Mouse (Mus musculus): ENCODE data around the gene Strbp.
"Not testable (repeated sequence)": the region's sequence is repeated elsewhere in the genome, so short reads cannot be mapped to it uniquely, and the experiment has no call there.

Strbp gene

DNA sequence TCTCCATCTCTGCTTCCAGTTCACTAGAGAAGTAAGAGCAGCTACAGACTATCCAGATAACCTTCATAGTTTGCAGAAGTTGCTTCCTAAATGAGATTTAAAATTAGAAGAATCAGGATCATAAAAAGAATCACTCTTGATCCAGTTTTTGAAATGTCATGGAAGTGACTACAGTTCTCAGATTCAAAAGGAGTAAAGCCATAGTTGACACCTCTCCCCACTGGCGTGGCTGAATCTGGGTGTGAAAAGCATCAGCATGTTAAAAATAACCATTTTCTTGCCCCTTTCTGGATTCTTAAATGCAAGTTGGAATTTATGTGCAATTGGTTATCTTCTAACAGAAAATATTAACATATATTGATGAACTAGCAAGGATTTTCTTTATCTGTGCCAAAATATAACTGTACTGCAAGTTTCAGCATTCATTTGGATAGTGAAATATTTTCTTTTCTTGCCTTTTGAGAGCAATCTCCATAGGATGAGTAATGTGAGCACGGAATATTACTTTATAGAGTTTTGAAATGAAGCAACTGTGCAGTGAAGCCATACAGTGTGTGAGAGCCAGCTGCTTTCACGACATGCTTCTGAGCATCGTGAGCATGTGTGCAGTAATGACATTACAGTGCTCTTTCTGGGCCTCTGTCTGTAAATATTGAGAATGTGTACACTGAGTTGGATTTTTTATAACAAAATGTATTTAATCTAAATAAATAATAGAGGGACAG lies 184.9 kb downstream of the Strbp start:
- DNase-seq = no peak

DNA sequence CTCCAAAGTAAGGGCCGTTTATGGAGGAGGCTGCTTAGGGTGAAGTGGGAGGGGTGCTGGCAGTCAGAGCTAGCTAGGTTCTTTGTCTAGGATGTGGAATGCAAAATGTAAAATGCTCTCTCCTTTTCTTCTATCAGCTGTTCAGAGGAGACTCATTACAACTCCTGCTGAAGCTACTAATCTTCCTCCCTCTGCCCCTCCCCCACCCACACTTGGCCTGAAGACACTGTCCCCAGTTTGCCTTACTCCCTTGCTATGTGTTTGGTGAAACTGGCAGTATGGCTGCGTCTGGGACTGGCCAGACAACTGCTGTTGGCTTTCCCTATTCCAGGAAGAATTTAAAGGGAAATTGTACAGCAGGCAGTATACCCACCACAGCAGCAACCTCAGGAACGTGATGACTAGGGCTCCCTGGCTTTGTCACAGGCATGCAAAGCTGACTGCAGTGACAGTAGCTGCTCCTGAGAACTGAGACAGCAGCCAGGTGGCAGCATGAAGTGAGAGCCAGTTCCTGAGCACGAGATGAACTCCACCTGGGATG lies 186.7 kb downstream of the Strbp start:
- no peak for DNase-seq

DNA sequence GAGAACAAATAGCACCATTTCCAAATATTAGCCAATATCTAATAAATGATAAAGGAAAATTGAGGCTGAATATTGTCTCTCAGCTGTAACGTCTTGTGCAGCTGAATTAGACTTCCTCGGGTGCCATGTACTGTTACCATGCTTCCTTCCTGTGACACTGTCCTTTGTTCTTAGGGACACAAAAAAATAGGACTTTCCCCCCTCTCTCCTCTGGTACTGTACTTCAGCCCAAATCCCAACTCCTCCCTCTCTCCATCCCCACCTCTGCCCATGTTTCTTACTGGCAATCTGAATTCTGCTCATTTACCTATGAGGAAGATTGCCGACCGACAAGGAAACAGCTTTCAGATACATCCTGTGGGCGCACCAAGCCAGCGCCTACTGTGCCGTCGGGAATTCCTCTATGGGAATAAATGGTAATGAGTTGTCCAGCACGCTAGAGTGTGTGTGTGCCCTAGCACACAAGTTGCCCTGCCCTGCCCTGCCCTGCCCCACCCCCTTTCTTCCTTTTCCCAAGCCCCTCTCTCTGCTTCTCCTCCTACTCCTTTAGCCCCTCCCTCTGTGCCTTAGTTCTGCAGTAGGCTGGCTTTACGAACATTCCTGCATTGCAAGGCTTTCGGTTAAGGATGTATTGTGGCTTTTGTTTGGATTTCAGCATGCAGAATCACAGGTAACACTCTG lies 187.5 kb downstream of the Strbp start, which contains the start of gene Gpr21:
Gpr21 (plus strand) TSS at position 303 of the 681 bp plus-strand sequence.
- DNase-seq = no peak

DNA sequence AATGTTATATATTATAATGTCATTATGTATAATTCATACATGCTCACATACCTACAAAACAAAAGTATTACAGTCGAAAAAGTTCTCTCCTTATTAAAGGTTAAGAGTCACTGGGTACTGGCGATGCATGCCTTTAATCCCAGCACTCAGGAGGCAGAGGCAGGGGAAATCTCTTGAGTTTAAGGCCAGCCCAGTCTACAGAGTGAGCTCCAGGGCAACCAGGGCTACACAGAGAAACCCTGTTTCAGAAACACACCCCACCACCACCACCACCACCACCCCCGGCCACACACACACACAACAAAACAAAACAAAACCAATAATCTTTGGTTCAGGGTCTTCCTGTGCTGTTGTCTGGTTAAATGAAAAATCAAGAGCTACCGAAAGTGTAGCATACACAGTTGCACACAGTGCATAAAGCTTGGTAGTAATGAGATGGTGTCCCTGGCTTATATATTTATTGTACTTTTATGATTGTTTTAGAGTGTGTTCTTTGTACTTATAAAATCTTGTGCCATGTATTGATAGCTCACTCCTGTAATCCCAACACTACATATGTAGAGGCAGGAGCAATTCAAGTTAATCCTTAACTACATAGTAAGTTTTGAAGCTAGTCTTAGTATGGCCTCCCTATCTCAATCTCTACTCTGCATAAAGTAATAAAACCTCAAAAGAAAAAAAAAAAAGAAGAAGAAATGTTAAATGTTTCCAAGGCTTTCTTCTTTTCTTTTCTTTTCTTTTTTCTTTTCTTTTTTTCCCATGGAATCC lies 192.3 kb downstream of the Strbp start:
- no peak for DNase-seq

DNA sequence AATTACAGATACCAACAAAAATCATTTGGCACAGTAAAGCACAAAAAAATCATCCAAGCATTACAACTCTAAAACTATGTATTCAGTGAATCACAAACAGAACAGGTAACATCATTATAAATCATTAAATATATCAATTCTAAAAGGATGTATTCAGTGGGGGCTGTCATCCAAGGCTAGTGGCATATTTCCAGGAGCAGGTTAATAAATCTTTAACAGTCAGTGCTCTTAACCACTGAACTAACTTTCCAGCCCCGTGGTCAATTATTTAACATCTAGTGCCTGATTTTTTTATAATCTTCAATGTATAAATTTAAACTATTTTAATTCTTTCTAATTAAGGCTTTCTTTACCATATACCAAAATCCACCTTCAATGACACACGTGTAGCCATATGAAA lies 197.8 kb downstream of the Strbp start:
- not testable (repeated sequence) for DNase-seq

DNA sequence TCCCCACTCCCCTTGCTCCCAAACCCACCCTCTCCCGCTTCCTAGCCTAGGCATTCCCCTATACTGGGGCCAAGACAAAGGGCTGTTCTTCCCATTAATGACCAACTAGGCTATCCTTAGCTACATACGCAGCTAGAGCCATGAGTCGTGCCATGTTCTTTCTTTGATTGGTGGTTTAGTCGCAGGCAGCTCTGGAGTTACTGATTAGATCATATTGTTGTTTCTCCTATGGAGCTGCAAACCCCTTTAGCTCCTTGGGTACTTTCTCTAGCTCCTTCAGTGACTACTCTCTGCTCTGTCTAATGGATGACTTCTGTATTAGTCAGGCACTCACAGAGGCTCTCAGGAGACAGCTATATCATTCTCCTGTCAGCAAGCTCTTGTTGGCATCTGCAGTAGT lies 206.3 kb downstream of the Strbp start:
- DNase-seq = no peak

DNA sequence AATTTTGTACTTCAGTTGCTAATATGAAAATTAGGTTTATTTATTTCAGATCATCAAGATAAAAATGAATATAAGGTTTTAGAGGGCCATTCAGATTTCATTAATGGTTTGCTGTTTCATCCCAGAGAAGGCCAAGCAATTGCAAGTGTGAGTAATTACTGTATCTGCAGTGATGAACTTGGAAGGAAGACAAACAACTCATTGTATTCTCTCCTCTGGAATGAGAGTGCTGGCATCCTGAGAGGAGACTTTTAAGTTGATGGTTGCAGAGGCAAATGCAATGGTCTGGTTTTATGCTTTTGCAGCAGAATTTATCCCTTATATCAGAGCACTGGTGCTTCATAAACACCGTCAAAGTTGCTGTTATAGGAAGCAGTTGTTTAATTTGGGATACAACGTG lies 214.7 kb downstream of the Strbp start:
- no peak for DNase-seq

DNA sequence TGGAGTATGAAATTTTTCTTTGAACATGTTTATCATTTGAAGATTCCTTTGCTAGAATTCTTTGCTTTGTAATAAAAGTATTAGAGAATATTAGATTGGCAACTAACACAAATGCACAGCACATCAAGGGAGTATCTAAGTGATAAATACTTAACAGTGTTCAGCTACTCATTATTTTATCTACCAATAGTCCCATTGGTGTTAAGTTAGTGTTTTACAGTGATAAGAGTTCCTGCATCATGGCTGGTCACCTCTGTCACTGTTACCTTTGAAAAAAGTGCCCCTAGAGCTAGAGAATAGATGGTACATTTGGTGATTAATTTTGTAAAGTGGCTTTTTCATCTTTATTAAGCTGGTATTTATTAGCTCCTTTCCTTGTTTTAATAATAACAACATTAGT lies 217.3 kb downstream of the Strbp start:
- no peak for DNase-seq

DNA sequence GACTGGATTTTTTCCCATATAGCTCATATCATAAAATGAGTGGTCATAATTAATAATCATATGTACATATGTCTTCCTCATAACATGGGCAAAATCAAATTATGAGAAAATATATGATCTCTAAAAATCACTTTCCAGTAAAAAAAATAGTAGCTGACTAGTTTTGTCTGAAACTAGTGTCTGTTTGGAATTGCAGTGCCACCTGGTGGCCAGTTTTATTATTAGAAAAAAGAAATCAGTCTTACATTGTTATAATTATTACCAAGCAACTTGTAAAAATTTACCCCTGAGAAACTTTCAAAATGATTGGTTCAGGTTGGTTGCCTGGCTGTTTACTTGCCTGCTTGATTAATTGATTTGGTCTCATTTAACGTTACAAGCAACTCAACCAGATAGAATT lies 218.3 kb downstream of the Strbp start:
- DNase-seq = peak; percentile 13

DNA sequence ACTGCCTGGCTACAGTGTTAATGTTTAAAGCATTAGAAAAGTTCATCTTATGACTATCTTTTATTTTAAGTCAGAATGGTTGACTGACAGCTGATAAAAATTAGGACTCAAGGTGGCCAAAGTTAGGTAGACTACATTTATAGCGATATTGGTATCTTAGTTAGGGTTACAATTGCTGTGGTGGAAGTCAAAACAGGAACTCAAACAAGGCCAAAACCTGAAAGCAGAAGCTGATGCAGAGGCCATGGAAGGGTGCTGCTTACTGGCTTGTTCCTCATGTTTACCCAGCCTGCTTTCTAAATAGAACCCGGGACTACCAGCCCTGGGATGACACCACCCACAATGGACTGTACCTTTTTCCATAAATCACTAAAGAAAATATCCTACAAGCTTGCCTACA lies 219.5 kb downstream of the Strbp start:
- DNase-seq = no peak

DNA sequence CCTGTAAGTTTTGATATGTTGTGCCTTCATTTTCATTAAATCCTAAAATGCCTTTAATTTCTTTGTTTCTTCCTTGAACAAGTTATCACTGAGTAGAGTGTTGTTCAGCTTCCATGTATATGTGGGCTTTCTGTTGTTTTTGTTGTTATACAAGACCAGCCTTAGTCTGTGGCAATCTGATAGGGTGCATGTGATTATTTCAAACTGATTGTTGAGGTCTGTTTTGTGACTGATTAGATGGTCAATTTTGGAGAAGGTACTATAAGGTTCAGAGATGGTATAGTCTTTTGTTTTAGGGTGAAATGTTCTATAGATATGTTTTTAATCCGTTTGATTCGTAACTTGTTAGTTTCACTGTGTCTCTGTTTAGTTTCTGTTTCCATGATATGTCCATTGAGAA lies 223.6 kb downstream of the Strbp start:
- DNase-seq = no peak

DNA sequence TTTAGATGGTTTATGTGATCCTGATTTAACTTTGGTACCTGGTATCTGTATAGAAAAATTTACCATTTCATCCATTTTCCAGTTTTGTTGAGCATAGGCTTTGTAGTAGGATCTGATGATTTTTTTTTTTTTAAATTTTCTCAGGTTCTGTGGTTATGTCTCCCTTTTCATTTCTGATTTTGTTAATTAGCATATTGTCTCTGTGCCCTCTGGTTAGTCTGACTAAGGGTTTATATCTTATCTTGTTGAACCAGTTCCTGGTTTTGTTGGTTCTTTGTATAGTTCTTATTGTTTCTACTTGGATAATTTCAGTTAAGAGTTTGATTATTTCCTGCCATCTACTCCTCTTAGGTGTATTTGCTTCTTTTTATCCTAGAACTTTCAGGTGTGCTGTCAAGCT lies 224.1 kb downstream of the Strbp start:
- no peak for DNase-seq

DNA sequence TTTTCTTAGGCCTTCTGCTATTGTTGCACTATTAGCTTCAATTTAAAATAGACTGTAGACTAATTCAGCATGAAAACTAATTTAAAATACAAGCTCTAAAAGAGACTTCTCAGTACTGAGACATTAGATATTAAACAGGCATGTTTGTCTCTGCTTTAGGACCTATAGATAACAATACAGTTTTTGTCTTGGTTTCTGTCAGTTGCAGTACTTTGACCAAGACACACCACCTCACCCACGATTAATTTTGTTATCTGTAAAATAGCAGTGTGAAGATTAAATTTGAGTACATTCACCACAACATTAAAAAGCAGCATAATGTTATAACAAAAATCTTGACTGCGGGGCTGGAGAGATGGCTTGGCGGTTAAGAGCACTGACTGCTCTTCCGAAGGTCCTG lies 237.4 kb downstream of the Strbp start:
- DNase-seq = no peak

DNA sequence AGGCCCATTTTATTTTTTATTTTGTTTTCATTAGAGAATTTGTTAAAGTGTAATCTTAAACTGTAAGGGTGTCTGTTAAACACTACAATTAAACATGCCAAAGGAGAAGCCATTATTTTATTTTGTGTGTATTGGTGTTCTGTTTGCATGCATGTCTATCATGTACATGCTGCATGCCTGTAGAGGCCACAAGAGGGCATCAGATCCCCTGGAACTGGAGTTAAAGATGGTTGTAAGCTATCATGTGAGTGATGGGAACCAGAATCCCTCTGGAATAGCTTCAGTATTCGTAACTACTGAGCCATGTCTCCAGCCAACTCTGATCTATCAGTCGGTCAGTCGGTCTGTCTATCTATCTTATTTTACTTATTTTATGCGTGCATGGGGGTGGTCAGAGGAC lies 243.0 kb downstream of the Strbp start:
- DNase-seq = no peak

DNA sequence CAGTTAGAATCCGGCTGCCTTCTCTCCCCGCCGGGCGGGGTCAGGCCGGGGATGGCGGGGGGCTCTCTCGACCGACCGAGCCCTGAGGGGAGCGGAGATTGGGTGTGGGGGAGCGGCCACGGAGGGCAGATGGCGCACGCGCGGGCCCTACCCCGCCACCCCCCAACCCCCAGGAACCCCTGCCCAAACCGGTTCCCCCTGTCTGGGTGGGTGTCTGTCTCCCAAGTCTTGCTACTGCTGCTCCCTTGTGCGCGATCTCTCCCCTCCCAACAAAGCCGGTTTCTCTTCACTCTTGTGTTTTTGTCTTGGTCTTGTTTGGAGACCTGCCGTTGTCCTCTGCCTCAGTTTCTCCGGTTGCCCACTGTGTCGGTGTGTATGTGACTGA lies 251.3 kb downstream of the Strbp start:
- no peak for DNase-seq

DNA sequence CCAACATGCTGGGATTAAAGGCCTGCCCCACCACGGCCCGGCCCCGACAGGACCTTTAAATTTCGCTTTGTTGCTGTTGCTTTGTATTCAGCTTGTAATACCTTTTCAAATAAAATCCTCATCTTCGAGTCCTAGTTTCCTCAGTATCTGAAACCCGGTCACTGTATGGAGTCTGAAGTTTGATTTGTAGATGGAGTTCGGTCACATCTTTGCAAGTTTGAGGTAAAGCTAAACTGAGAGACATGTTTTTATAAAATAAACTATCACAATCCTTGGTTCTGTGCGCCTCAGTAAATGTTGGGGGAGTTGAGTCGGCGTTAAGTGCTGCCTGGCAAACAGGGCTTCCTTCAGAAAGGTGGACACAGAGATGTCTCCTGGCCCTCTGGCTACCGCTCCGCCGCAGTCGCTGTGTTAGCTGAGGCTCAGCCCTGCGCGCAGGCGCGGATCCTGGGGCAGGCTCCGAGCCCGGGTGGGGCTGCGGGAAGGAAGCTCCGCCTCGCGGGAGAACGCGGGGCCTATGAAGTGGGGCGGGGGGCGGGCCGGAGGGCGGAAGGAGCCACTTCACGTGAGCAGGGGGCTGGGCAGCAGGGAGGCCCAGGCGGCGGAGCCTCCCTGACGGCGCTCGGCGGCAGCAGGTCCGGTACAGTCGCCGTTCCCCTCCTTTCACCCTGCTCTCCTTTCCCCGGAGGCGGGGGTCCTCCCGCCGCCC lies 251.8 kb downstream of the Strbp start:
- peak; percentile 93 for DNase-seq

DNA sequence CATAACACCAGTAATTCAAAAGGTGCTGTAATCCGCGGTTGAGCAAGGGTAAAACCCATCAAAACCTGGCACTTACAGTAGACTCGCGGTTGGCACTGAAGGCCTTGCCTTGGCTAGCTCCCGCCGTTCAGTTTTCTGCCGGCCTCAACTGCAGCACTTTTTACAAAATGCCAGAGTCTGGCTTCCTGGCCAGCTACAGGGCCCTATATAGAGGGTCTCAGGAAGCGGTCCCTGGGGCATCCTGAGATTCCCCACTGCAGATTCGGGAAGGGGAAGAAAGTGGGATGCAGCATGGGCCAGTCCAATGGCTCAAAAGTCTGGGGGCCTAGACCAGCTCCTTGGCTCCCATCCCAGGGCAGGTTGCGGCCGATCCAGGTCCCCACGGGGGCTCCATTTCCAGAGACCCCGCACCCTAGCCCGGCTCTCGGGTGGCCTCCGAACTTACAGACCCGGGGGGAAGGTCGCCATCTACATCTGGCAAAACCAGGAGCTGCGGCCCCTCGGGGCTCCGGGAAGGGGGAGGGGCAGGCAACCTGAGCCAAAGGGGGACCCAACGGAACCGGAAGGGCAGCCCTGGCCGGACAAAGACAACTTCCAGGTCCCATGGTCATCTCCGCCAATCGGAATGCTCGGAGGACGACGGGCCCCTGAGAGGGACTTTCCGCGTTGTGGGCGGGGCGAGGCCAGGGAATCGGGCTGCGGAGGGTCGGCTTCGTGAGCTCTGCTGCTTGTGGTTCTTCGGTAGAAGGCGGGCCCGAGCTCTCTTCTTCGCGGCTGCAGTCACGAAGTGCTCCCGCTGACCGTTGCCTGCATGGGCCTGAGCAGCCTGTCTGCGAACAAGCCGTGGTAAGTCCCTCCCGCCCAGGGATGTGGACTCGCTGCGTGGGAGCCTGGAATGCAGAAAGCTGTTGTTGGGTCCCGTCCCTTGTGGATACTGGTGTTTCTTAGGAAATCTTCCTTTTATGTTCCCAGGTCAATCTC lies 260.8 kb downstream of the Strbp start, which contains the start of the genes Zbtb26, Zbtb6 and Rabgap1:
Zbtb26 (minus strand) TSS at position 525 of the 981 bp plus-strand sequence.
Zbtb6 (minus strand) TSS at position 561 of the 981 bp plus-strand sequence.
Rabgap1 (plus strand) TSS at position 669 of the 981 bp plus-strand sequence.
- DNase-seq = peak; percentile 91

All from thymus, postnatal 25 days (tissue).